9 mouse cellular contexts compared by ENCODE assay signal in the genomic region with DNA sequence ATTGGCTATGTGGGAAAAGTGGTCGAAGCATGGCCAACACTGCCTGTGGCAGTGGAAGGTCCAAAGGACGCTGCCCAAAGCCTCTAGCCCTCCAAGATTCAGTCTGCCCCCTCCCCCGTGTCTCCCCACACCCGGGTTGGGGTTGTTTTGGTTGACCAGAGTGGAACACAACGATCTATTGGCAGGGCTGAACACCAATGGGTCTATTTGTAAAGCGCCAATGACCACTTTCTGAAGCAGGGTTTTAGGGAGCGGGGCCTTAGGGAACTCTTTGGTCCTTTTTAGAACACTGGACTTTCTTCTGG. TPM values are rescaled to one million over a fixed set of nuclear protein-coding genes. Genes with fewer than 3 reads are reported as not detected.
DNase-seq lines count a peak whose midpoint lies in the region; ATAC-seq and TF ChIP-seq lines count a peak whose summit lies in the region.
"Had no signal": no experiment of that assay in that cellular context is flagged by ENCODE, and none has a peak within 500 bp of the region (broad histone marks: within the 10 kb centered on the region; RNA-seq: fewer than 3 reads in every experiment).

No protein-coding gene starts in this region.

- H3K4me3 ChIP-seq in cortical plate, adult 2 months (ENCODE audit: insufficient read depth, low read length): peak overlapping the region; percentile 58; the same call in 1 of the 2 replicates
- H3K4me3 ChIP-seq in heart, embryonic 16.5 days (ENCODE audit: low read length): peak overlapping the region; percentile 88
- H3K4me3 ChIP-seq in liver, embryonic 11.5 days (ENCODE audit: low read depth, low read length): no peak overlapping the region

- WGBS in heart, embryonic 16.5 days: 17% methylated on average over 7 of the region's 7 CpGs
- WGBS in liver, embryonic 11.5 days: 21% methylated on average over 7 of the region's 7 CpGs

- peaks cover 27% of the 10 kb centered on the region for H3K27me3 ChIP-seq in heart, embryonic 16.5 days (ENCODE audit: control insufficient read depth, insufficient read depth, low read length)
- H3K27me3 ChIP-seq in liver, embryonic 11.5 days (replicated peaks; ENCODE audit: control insufficient read depth, insufficient read depth, low read length): peaks cover 53% of the 10 kb centered on the region

- H3K36me3 ChIP-seq in heart, embryonic 16.5 days (ENCODE audit: control insufficient read depth, insufficient read depth): no peaks in the 10 kb centered on the region
- H3K36me3 ChIP-seq in liver, embryonic 11.5 days (ENCODE audit: control insufficient read depth, insufficient read depth, low read length): no peaks in the 10 kb centered on the region

- no peak overlapping the region for H3K27ac ChIP-seq in cortical plate, adult 2 months (ENCODE audit: insufficient read depth, low read length)
- no peak overlapping the region for H3K27ac ChIP-seq in heart, embryonic 16.5 days (ENCODE audit: low read length)
- no peak overlapping the region for H3K27ac ChIP-seq in liver, embryonic 11.5 days (ENCODE audit: low read depth, low read length)
- H3K27ac ChIP-seq: macrophage had no signal

- peak; percentile 50 for DNase-seq in gastrocnemius, postnatal 25 days
- DNase-seq in gastrocnemius, postnatal 10 days: no peak
- DNase-seq in liver, embryonic 11.5 days (ENCODE audit: low spot score): no peak
- no peak for DNase-seq in thymus, postnatal 25 days
- no peak for DNase-seq in T-cell, adult 2 months (ENCODE audit: low spot score)
- no peak for DNase-seq in thymus, postnatal 10 days (ENCODE audit: low spot score in 2 of 2)

- H3K4me1 ChIP-seq in cortical plate, adult 2 months (ENCODE audit: control insufficient read depth, insufficient read depth, low read length): no peaks in the 10 kb centered on the region
- H3K4me1 ChIP-seq in heart, embryonic 16.5 days (ENCODE audit: control insufficient read depth, insufficient read depth, low read length): peaks cover 8% of the 10 kb centered on the region; the same call in 1 of the 2 replicates
- peaks cover 5% of the 10 kb centered on the region; the same call in 1 of the 2 replicates for H3K4me1 ChIP-seq in liver, embryonic 11.5 days (replicated peaks; ENCODE audit: control insufficient read depth, insufficient read depth, low read length)

- no peaks in the 10 kb centered on the region for H3K9me3 ChIP-seq in heart, embryonic 16.5 days (replicated peaks; ENCODE audit: control insufficient read depth, low read length)
- H3K9me3 ChIP-seq in liver, embryonic 11.5 days (ENCODE audit: control insufficient read depth, low read length): no peaks in the 10 kb centered on the region

- no peak overlapping the region for H3K9ac ChIP-seq in heart, embryonic 16.5 days (ENCODE audit: low read length)
- no peak overlapping the region for H3K9ac ChIP-seq in liver, embryonic 11.5 days (ENCODE audit: low read depth, low read length)

- no peak for TF ChIP-seq CTCF in cortical plate, adult 2 months (IDR thresholded peaks at IDR 0.05; ENCODE audit: extremely low read depth, insufficient read depth, low read length)

- H3K4me2 ChIP-seq in heart, embryonic 16.5 days (ENCODE audit: low read depth, low read length): peak overlapping the region; percentile 93
- peak overlapping the region; percentile 34 for H3K4me2 ChIP-seq in liver, embryonic 11.5 days

- no peak for TF ChIP-seq POLR2A in cortical plate, adult 2 months (IDR thresholded peaks at IDR 0.05; ENCODE audit: extremely low read depth, insufficient read depth, low read length)

- no peak for ATAC-seq in heart, embryonic 16.5 days (replicated peaks; ENCODE audit: extremely low read depth, insufficient read depth, low FRiP score)
- no peak for ATAC-seq in liver, embryonic 11.5 days (replicated peaks; ENCODE audit: low FRiP score)

RNA-seq across cellular contexts. Expression of a gene that starts 1.0 kb away (rescaled TPM):
- 10 to 100 TPM; 38.5 to 47.4 TPM for total RNA-seq in gastrocnemius, postnatal 25 days (2021)
- total RNA-seq in gastrocnemius, postnatal 10 days (2021): 100 to 1,000 TPM in 1 of 2 experiments, 10 to 100 TPM in 1; 69.8 to 106 TPM
- 69.1 and 70.0 TPM in 2 replicates for polyA plus RNA-seq in cortical plate, adult 2 months (2012; rRNA removed)
- 119 and 138 TPM in 2 replicates for polyA plus RNA-seq in heart, embryonic 16.5 days (2015; fragmentation: Nextera tagmentation; extraction: Ambion mirVana)
- 66.6 and 69.8 TPM in 2 replicates for polyA plus RNA-seq in liver, embryonic 11.5 days (2014; fragmentation: Nextera tagmentation; extraction: Ambion mirVana)
